Mouse (Mus musculus): ENCODE data around the gene Fam183b. TPM values are rescaled to one million over a fixed set of nuclear protein-coding genes. Genes with fewer than 3 reads are reported as not detected.
"Not testable (repeated sequence)": the region's sequence is repeated elsewhere in the genome, so short reads cannot be mapped to it uniquely, and the experiment has no call there.

The Fam183b gene
- polyA plus RNA-seq (2016; fragmentation: Nextera tagmentation; extraction: Ambion mirVana) = 1.0 and 1.4 TPM in 2 replicates

DNA sequence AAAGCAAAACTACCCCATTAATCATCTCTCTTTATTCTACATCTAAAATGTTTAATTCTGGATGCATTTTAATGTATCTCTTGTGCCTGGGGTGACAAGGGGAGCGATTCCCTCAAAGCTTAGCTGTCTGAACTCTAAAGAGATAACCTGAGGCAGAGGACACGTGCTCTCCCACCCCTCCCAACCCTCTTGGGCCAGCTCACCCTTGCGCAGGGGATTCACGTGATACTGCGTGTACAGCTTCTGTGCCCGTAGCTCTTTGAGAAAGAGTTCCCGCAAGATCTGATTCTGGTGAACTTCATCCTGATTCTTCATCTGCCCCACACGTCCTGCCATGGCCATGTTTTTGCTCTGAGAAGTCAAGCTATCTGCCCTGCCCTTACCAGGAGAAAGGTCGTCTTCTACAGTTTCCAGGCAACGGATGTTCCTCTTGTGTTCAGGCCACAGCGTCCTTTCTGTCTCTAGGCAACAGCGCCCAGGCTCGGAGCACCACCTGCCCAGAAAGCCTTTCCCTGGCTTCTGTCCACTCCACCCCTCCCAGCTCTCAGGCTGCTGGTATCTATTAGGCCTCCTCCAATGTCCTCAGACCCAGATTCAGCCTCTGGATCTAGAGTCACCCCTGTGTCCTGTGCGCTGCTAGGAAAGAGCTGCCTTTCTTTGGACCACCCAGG, at the start of gene Fam183b:
Gene Fam183b, minus strand, starts transcription at position 403 of the 671 bp plus-strand sequence.
- WGBS = 44% methylated on average over 14 of the region's 14 CpGs
- peak; percentile 78 for DNase-seq (ENCODE audit: low spot score)
- Histone ChIP-seq H3K36me3 (no peaks in the 10 kb centered on the region), H3K27me3 (ENCODE audit: insufficient read depth, poor library complexity, severe bottlenecking) (no peaks in the 10 kb centered on the region), H3K9me3 (no peaks in the 10 kb centered on the region), H3K27ac (no peak within 1 kb of the TSS), H3K4me3 (peak within 1 kb of the TSS; percentile 24; the same call in 1 of the 2 replicates), H3K4me1 (peaks cover 14% of the 10 kb centered on the region)

DNA sequence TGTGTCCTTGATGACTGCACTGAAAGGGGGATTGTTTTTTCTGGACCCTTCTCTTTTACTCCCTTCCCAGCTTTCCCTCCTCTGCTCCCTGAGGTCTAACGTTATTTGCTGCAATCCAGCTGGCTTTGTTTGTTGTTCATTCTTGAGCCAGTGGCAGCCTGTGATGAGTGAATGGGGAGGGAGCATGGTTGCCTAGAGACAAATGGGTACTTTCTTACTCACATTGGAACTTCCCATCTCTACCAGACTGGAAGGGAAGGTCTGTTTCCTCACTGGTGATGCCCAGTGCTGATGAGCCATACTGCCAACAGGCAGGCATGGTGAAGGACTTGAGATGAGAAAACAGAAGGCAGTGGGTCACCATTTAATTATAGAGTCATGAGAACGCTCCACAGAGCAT, 48.0 kb upstream of the Fam183b start:
- H3K27me3 ChIP-seq (ENCODE audit: insufficient read depth, poor library complexity, severe bottlenecking) = no peaks in the 10 kb centered on the region
- peaks cover 9% of the 10 kb centered on the region for H3K4me1 ChIP-seq
- H3K4me3 ChIP-seq = no peak overlapping the region
- no peaks in the 10 kb centered on the region for H3K9me3 ChIP-seq
- 63% methylated on average over 2 of the region's 2 CpGs for WGBS
- peak; percentile 38 for DNase-seq (ENCODE audit: low spot score)
- H3K36me3 ChIP-seq = peaks cover 49% of the 10 kb centered on the region
- H3K27ac ChIP-seq = no peak overlapping the region

DNA sequence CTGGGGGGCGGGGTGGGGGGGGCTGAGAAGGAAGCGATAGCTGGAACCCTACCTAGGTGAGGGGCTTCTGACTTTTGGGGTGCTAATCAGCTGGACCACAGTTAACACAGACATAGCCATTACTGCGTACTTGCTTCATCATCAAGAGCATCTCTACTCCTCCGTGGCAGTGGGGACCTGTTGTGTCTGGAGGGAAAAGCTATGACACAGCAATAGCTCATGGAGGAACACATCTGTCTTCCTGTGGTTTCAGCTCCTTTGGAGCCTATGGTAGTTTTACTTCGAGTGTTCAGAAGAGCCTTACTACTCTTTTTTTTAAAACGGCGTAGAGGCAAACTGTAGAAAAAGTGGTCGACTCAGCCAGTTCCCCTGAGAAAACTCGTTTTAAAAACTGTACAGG, 45.9 kb upstream of the Fam183b start:
- 50% methylated on average over 9 of the region's 9 CpGs for WGBS
- DNase-seq (ENCODE audit: low spot score) = peak; percentile 53

DNA sequence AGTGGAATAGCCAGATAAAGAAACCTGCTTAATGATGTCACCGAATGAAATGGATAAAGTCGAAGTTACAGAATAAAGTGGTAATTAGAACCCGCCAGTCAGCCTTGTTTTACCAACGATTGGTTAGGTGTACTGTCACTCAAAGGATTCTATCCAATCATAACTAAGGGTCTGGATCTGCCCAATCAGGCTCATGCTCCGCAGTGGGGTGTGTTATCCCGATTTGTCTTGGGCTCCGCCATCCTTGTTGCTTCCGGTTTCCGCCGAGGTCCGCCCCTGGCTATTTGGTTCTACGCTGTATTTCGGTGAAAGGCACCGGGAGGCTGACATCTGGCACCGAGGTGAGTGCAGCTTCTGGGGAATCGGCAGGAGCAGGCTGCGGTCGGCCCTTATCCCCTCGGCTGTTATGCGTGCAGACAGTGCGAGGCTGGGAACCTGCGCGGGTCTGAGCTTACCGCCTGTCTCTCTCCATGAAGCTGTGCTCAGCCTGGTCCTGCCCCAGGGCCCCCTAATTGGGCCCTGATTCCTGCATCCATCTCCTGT, 45.2 kb upstream of the Fam183b start, which contains the start of gene Gm12258:
Gene Gm12258, plus strand, starts transcription at position 240 of the 543 bp plus-strand sequence.
- Histone ChIP-seq H3K4me3 (peak within 1 kb of the TSS; percentile 81), H3K27ac (peak within 1 kb of the TSS; percentile 87), H3K27me3 (ENCODE audit: insufficient read depth, poor library complexity, severe bottlenecking) (no peaks in the 10 kb centered on the region), H3K9me3 (no peaks in the 10 kb centered on the region), H3K4me1 (peaks cover 9% of the 10 kb centered on the region), H3K36me3 (peaks cover 32% of the 10 kb centered on the region)
- under 1% methylated on average over 24 of the region's 24 CpGs for WGBS
- DNase-seq (ENCODE audit: low spot score) = peak; percentile 94

More for the DNA sequence above, 45.9 kb upstream of the Fam183b start:
- Histone ChIP-seq H3K27ac (peak overlapping the region; percentile 87), H3K4me3 (peak overlapping the region; percentile 81), H3K36me3 (peaks cover 38% of the 10 kb centered on the region), H3K9me3 (no peaks in the 10 kb centered on the region), H3K27me3 (ENCODE audit: insufficient read depth, poor library complexity, severe bottlenecking) (no peaks in the 10 kb centered on the region), H3K4me1 (peaks cover 9% of the 10 kb centered on the region)

DNA sequence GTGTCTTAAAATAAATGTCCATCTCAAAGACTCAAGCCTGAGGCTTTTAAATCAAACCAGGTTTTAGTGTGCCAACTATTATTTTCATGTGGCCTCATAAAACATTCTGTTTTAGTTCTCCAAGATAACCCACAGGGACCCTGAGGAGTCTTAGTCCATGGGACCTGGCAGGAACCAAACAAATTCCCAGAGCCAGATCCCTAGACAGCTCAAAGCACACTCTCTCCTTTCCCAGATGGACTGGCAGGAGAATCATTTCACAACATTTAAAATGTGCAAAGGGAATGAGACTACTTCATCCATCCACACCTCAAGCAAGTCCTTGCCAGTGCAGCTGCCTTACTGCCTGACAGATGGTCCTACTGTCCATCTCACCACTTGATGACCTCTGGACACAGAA, 37.2 kb upstream of the Fam183b start, which contains the start of gene Olfr311:
Gene Olfr311, plus strand, starts transcription at position 301 of the 400 bp plus-strand sequence.
- H3K4me3 ChIP-seq; H3K27ac ChIP-seq; H3K36me3 ChIP-seq; DNase-seq (ENCODE audit: low spot score); H3K27me3 ChIP-seq (ENCODE audit: insufficient read depth, poor library complexity, severe bottlenecking); H3K9me3 ChIP-seq; H3K4me1 ChIP-seq: not testable (repeated sequence)

DNA sequence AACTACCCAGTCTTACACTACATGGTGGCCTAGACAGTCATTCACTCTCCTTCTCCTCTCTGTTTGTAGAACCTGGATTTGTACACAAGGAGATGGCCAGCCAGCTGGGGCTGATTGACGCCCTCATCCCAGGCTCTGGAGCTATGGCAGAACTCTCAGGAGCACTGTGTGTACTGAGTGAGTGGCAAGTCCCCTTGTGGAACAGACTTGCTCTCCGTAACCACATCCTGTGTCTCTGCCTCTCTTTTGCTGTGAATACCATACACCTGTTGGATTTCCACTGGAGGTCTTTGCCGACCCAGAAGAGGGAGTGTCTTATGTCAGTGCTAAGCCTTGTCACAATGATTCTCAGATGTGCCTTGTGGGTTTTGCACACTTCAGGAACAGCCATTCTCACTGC, 30.8 kb upstream of the Fam183b start:
- not testable (repeated sequence) for H3K4me1 ChIP-seq; DNase-seq (ENCODE audit: low spot score); H3K27ac ChIP-seq; H3K4me3 ChIP-seq; H3K36me3 ChIP-seq; H3K9me3 ChIP-seq; H3K27me3 ChIP-seq (ENCODE audit: insufficient read depth, poor library complexity, severe bottlenecking)
- whole genome bisulfite sequencing = 76% methylated on average over 3 of the region's 3 CpGs

DNA sequence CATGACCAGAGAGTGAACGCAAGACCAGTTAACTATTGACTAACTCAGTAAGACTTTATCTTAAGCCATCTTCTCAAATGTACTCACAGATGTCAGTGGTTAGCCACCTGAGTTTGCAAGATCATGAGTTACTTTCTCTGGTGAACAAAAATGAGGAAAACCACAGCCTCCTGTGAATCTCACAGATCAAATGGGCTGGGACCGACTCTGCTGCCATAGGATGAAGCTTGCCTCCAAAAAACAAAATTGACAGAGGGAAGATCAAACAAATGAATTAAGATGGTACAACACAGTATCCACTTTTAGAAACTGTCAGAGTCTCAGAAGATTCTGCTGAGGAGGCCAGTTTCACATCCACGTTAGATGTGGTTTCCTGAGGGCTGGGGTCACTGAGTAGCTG, 28.0 kb upstream of the Fam183b start:
- Histone ChIP-seq H3K4me1 (no peaks in the 10 kb centered on the region), H3K27ac (no peak overlapping the region), H3K36me3 (no peaks in the 10 kb centered on the region), H3K27me3 (ENCODE audit: insufficient read depth, poor library complexity, severe bottlenecking) (no peaks in the 10 kb centered on the region), H3K9me3 (no peaks in the 10 kb centered on the region), H3K4me3 (no peak overlapping the region)
- WGBS = 79% methylated on average over 3 of the region's 3 CpGs
- no peak for DNase-seq (ENCODE audit: low spot score)

DNA sequence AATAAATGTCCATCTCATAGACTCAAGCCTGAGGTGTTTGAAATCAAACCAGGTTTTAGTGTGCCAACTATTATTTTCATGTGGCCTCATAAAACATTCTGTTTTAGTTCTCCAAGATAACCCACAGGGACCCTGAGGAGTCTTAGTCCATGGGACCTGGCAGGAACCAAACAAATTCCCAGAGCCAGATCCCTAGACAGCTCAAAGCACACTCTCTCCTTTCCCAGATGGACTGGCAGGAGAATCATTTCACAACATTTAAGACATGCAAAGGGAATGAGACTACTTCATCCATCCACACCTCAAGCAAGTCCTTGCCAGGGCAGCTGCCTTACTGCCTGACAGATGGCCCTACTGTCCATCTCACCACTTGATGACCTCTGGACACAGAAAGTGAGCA, 27.2 kb upstream of the Fam183b start, which contains the start of gene Olfr312:
Gene Olfr312, plus strand, starts transcription at position 301 of the 400 bp plus-strand sequence.
- H3K4me1 ChIP-seq; H3K36me3 ChIP-seq; DNase-seq (ENCODE audit: low spot score); H3K27me3 ChIP-seq (ENCODE audit: insufficient read depth, poor library complexity, severe bottlenecking); H3K27ac ChIP-seq; H3K9me3 ChIP-seq; H3K4me3 ChIP-seq: not testable (repeated sequence)

DNA sequence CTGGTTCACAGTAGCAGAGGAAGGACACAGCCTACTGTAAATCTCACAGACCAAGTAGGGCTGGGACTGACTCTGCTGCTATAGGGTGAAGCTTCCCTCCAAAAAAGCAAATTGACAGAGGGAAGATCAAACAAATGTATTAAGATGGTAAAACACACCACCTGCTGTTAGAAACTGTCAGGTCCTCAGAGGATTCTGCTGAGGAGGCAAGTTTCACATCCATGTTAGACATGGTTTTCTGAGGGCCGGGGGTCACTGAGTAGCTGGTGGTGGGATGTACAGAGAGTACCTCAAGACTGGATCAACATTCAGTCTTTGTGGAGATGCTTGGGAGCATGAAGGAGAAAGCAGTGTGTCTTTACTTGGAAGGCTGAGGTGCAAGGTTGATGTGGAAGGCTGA, 13.9 kb upstream of the Fam183b start:
- no peaks in the 10 kb centered on the region for H3K36me3 ChIP-seq
- no peak for DNase-seq (ENCODE audit: low spot score)
- H3K27ac ChIP-seq = no peak overlapping the region
- no peaks in the 10 kb centered on the region for H3K9me3 ChIP-seq
- 78% methylated on average over 1 of the region's 1 CpGs for WGBS
- H3K4me3 ChIP-seq = no peak overlapping the region
- no peaks in the 10 kb centered on the region for H3K4me1 ChIP-seq
- H3K27me3 ChIP-seq (ENCODE audit: insufficient read depth, poor library complexity, severe bottlenecking) = no peaks in the 10 kb centered on the region

DNA sequence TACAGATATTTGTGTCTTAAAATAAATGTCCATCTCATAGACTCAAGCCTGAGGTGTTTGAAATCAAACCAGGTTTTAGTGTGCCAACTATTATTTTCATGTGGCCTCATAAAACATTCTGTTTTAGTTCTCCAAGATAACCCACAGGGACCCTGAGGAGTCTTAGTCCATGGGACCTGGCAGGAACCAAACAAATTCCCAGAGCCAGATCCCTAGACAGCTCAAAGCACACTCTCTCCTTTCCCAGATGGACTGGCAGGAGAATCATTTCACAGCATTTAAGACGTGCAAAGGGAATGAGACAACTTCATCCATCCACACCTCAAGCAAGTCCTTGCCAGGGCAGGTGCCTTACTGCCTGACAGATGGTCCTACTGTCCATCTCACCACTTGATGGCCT, 12.9 kb upstream of the Fam183b start, which contains the start of gene Olfr313:
Gene Olfr313, plus strand, starts transcription at position 301 of the 400 bp plus-strand sequence.
- H3K4me3 ChIP-seq; H3K4me1 ChIP-seq; H3K9me3 ChIP-seq; H3K36me3 ChIP-seq; H3K27ac ChIP-seq; DNase-seq (ENCODE audit: low spot score); H3K27me3 ChIP-seq (ENCODE audit: insufficient read depth, poor library complexity, severe bottlenecking): not testable (repeated sequence)
- WGBS = 58% methylated on average over 1 of the region's 1 CpGs

DNA sequence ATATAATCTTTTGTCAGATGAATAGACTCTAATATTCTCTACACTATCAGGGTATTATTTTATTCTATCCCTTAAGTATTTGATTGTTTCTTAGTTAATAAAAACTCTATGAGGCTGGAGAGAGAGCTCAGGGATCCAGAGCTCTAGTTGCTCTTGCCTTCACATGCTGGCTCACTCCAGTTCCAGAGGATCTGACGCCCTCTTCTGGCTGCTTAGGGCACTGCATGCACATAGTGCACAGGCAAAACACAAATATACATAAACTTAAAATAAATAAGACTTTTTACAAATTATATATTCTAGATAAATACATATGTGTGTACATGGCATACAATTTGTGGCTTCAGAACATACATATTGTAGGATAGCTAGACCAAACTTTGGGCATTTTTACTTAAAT, 10.2 kb upstream of the Fam183b start:
- Histone ChIP-seq H3K36me3 (no peaks in the 10 kb centered on the region), H3K27me3 (ENCODE audit: insufficient read depth, poor library complexity, severe bottlenecking) (no peaks in the 10 kb centered on the region), H3K27ac (no peak overlapping the region), H3K4me1 (no peaks in the 10 kb centered on the region), H3K4me3 (no peak overlapping the region), H3K9me3 (no peaks in the 10 kb centered on the region)
- no peak for DNase-seq (ENCODE audit: low spot score)
- WGBS = 8% methylated on average over 1 of the region's 1 CpGs

DNA sequence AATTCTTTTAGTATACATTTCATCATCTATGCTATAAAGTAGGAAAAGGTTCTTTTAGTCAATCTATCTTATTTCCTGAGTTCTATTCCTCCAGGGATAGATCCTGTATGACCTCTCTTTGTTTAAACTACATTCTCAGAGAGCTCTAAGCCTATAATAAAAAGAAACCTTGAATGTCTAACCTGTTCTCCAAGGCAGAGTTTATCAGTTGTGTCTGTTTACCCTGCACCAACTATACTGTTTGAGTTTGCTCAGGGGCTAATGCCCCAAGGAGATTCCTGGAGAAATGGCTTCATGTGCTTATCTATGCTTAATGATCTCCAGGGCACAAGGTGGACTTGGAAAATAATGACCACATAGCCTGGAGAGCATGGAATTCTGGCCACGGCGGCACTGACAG, 2.6 kb upstream of the Fam183b start:
- Histone ChIP-seq H3K4me1 (peaks cover 14% of the 10 kb centered on the region), H3K36me3 (no peaks in the 10 kb centered on the region), H3K9me3 (no peaks in the 10 kb centered on the region), H3K27ac (no peak overlapping the region), H3K4me3 (no peak overlapping the region), H3K27me3 (ENCODE audit: insufficient read depth, poor library complexity, severe bottlenecking) (no peaks in the 10 kb centered on the region)
- DNase-seq (ENCODE audit: low spot score) = no peak
- 68% methylated on average over 2 of the region's 2 CpGs for WGBS

DNA sequence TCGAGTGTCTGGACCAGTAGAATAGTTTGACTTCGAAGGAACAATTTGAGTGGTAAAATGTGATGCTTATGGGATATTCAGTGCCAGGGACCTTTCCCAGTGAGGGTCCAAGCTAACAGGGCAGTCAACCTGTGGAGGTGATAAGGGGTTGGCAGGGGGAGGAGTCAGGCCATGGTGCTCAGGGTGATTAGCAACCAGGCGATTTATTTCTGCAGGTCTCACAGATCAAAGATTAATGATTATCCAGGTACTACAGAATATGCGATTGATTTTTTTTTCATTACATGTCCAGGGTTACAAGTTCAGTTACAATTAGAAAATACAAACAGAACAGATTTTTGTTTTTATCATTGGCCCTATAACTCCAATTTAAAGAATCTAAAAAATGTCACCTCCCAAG, 2.1 kb upstream of the Fam183b start:
- H3K27me3 ChIP-seq (ENCODE audit: insufficient read depth, poor library complexity, severe bottlenecking) = no peaks in the 10 kb centered on the region
- H3K4me3 ChIP-seq = no peak overlapping the region
- peaks cover 14% of the 10 kb centered on the region for H3K4me1 ChIP-seq
- H3K27ac ChIP-seq = no peak overlapping the region
- DNase-seq (ENCODE audit: low spot score) = no peak
- 67% methylated on average over 4 of the region's 4 CpGs for WGBS
- no peaks in the 10 kb centered on the region for H3K9me3 ChIP-seq
- H3K36me3 ChIP-seq = no peaks in the 10 kb centered on the region

Measured in heart, embryonic 10.5 days (tissue).